Mouse (Mus musculus) liver, embryonic 14.5 days (tissue): ENCODE data around the gene Ada.

Experiments used
- CTCF ChIP-seq: IDR thresholded peaks from 2 replicates; pipeline ENCODE4 v1.5.1; 2016; ENCODE audit warnings: antibody characterized with exemption, low read depth, control low read depth
- EP300 ChIP-seq: IDR thresholded peaks from 2 replicates; pipeline ENCODE4 v1.6.1; 2016; ENCODE audit warnings: antibody characterized with exemption, low read depth

- TF ChIP-seq CTCF = no peak
- no peak for TF ChIP-seq EP300
Measured at GRCm38 (mm10) chr2:163777061-163777460, 27.0 kb upstream of the Ada start.
